Mouse (Mus musculus) MEL (cell line): Measurements from ENCODE around the gene Ighmbp2. TPM values are rescaled to one million over a fixed set of nuclear protein-coding genes. Genes with fewer than 3 reads are reported as not detected.

ENCODE experiments used
- DNase-seq: peaks from one replicate; pipeline ENCODE4 v3.0.0; 2011; ENCODE audit warnings: low read depth, low spot score
- H3K27ac ChIP-seq: 2 replicates; pipeline ENCODE4 v1.5.1; 2012; ENCODE audit warnings: low read depth, mild to moderate bottlenecking, control low read depth, low read length, moderate library complexity; ENCODE audit not compliant: control insufficient read depth
- H3K27me3 ChIP-seq, 2 experiments: fragments of 150-350 bp in 1 of 2; sonication (generic) in 1 of 2; 2 replicates each; pipeline ENCODE4 v1.6.1; 2012; ENCODE audit warnings: low read length in 2 of 2, mild to moderate bottlenecking in 2 of 2, improper control_type of control experiment in 1 of 2, moderate library complexity in 1 of 2; ENCODE audit not compliant: insufficient read depth in 2 of 2, control insufficient read depth in 1 of 2
- H3K36me3 ChIP-seq, 2 experiments: 2 replicates each; pipeline ENCODE4 v1.6.1; 2012 to 2014; ENCODE audit warnings: low read length in 2 of 2, improper control_type of control experiment in 1 of 2, inconsistent platforms in 1 of 2, mild to moderate bottlenecking in 1 of 2; ENCODE audit not compliant: insufficient read depth in 2 of 2, control insufficient read depth in 1 of 2
- H3K4me1 ChIP-seq, 2 experiments: fragments of 150-350 bp in 1 of 2; sonication (generic) in 1 of 2; 2 replicates each; pipeline ENCODE4 v1.6.1; 2012; ENCODE audit warnings: low read length in 2 of 2, improper control_type of control experiment in 1 of 2, mild to moderate bottlenecking in 1 of 2; ENCODE audit not compliant: insufficient read depth in 2 of 2, control insufficient read depth in 1 of 2
- H3K4me3 ChIP-seq, 2 experiments: fragments of 150-350 bp in 1 of 2; sonication (generic) in 1 of 2; 2 replicates each; pipeline ENCODE4 v1.5.1; 2012; ENCODE audit warnings: low read depth in 2 of 2, low read length in 2 of 2, mild to moderate bottlenecking in 2 of 2, moderate library complexity in 2 of 2, control low read depth in 1 of 2, improper control_type of control experiment in 1 of 2; ENCODE audit not compliant: control insufficient read depth in 1 of 2, insufficient read depth in 1 of 2
- H3K79me2 ChIP-seq: 2 replicates; pipeline ENCODE4 v1.6.1; 2012; ENCODE audit warnings: mild to moderate bottlenecking, low read length, moderate library complexity; ENCODE audit not compliant: control insufficient read depth, poor library complexity, insufficient read depth
- H3K9ac ChIP-seq: 2 replicates; pipeline ENCODE4 v1.6.1; 2012; ENCODE audit warnings: low read depth, mild to moderate bottlenecking, control low read depth, low read length, moderate library complexity; ENCODE audit not compliant: control insufficient read depth, poor library complexity, severe bottlenecking
- H3K9me3 ChIP-seq: fragments of 150-350 bp; sonication (generic); replicated peaks from 2 replicates; pipeline ENCODE4 v1.6.1; 2012; ENCODE audit warnings: mild to moderate bottlenecking, low read length, improper control_type of control experiment, moderate library complexity; ENCODE audit not compliant: insufficient read depth
- CHD1 ChIP-seq: IDR thresholded peaks from 2 replicates; pipeline ENCODE4 v1.6.1; 2012; ENCODE audit warnings: low read depth, mild to moderate bottlenecking, inconsistent platforms, low read length, improper control_type of control experiment
- CHD2 ChIP-seq: IDR thresholded peaks from 2 replicates; pipeline ENCODE4 v1.6.1; 2011; ENCODE audit warnings: low read length, improper control_type of control experiment
- CTCF ChIP-seq, 3 experiments: IDR thresholded peaks in 2 of 3; conservative IDR thresholded peaks in 1 of 3; 2 replicates each; pipeline ENCODE4 v1.5.1; 2011 to 2012; ENCODE audit warnings: low read length in 3 of 3, low read depth in 2 of 3, mild to moderate bottlenecking in 2 of 3, improper control_type of control experiment in 1 of 3, inconsistent platforms in 1 of 3, mixed read lengths in 1 of 3, moderate library complexity in 1 of 3; ENCODE audit not compliant: control insufficient read depth in 1 of 3, insufficient read depth in 1 of 3, poor library complexity in 1 of 3, severe bottlenecking in 1 of 3
- E2F4 ChIP-seq: IDR thresholded peaks from 2 replicates; pipeline ENCODE4 v1.6.1; 2011; ENCODE audit warnings: low read depth, low read length, improper control_type of control experiment, borderline replicate concordance
- ELF1 ChIP-seq: IDR thresholded peaks from 2 replicates; pipeline ENCODE4 v1.6.1; 2014; ENCODE audit warnings: low read depth, mild to moderate bottlenecking, inconsistent platforms, low read length, improper control_type of control experiment, moderate library complexity
- EP300 ChIP-seq, 2 experiments: IDR thresholded peaks; 2 replicates each; pipeline ENCODE4 v1.6.1; 2011; ENCODE audit warnings: improper control_type of control experiment in 2 of 2, low read length in 2 of 2, low read depth in 1 of 2, mild to moderate bottlenecking in 1 of 2
- ETS1 ChIP-seq: IDR thresholded peaks from 2 replicates; pipeline ENCODE4 v1.6.1; 2012; ENCODE audit warnings: low read depth, mild to moderate bottlenecking, inconsistent platforms, low read length, improper control_type of control experiment, moderate library complexity
- HCFC1 ChIP-seq: IDR thresholded peaks from 2 replicates; pipeline ENCODE4 v1.6.1; 2012; ENCODE audit warnings: low read depth, mild to moderate bottlenecking, inconsistent platforms, low read length, improper control_type of control experiment, moderate library complexity
- JUND ChIP-seq: IDR thresholded peaks from 2 replicates; pipeline ENCODE4 v1.6.1; 2011; ENCODE audit warnings: low read depth, mild to moderate bottlenecking, improper control_type of control experiment, low read length
- KAT2A ChIP-seq: conservative IDR thresholded peaks from 2 replicates; pipeline ENCODE4 v1.6.1; 2012; ENCODE audit warnings: low read depth, low read length, improper control_type of control experiment, inconsistent platforms
- MAFK ChIP-seq: IDR thresholded peaks from 2 replicates; pipeline ENCODE4 v1.6.1; 2011; ENCODE audit warnings: low read depth, mild to moderate bottlenecking, low read length, improper control_type of control experiment, borderline replicate concordance
- MAX ChIP-seq: IDR thresholded peaks from 2 replicates; pipeline ENCODE4 v1.6.1; 2011; ENCODE audit warnings: low read length, improper control_type of control experiment
- MAZ ChIP-seq: IDR thresholded peaks from 2 replicates; pipeline ENCODE4 v1.6.1; 2012; ENCODE audit warnings: low read depth, mild to moderate bottlenecking, inconsistent platforms, low read length, improper control_type of control experiment
- MEF2A ChIP-seq: IDR thresholded peaks from 2 replicates; pipeline ENCODE4 v1.6.1; 2014; ENCODE audit warnings: low read depth, mild to moderate bottlenecking, inconsistent platforms, low read length, improper control_type of control experiment; ENCODE audit not compliant: poor library complexity, insufficient replicate concordance, severe bottlenecking; ENCODE audit errors: extremely low read depth
- MXI1 ChIP-seq: IDR thresholded peaks from 2 replicates; pipeline ENCODE4 v1.6.1; 2011; ENCODE audit warnings: mild to moderate bottlenecking, low read depth, low read length, improper control_type of control experiment
- MYB ChIP-seq: IDR thresholded peaks from 2 replicates; pipeline ENCODE4 v1.6.1; 2011; ENCODE audit warnings: mild to moderate bottlenecking, low read depth, low read length, improper control_type of control experiment
- MYC ChIP-seq: IDR thresholded peaks from 2 replicates; pipeline ENCODE4 v1.6.1; 2011; ENCODE audit warnings: low read depth, mild to moderate bottlenecking, low read length, improper control_type of control experiment, moderate library complexity
- NELFE ChIP-seq: IDR thresholded peaks from 2 replicates; pipeline ENCODE4 v1.6.1; 2011; ENCODE audit warnings: low read depth, low read length, improper control_type of control experiment
- NRF1 ChIP-seq: IDR thresholded peaks from 2 replicates; pipeline ENCODE4 v1.6.1; 2014; ENCODE audit warnings: low read depth, mild to moderate bottlenecking, inconsistent platforms, low read length, improper control_type of control experiment, moderate library complexity; ENCODE audit not compliant: poor library complexity, insufficient read depth, severe bottlenecking
- POLR2A ChIP-seq, 2 experiments: IDR thresholded peaks; 2 replicates each; pipeline ENCODE4 v1.6.1; 2011 to 2012; ENCODE audit warnings: low read length in 2 of 2, mild to moderate bottlenecking in 2 of 2, control low read depth in 1 of 2, improper control_type of control experiment in 1 of 2, low read depth in 1 of 2, moderate library complexity in 1 of 2; ENCODE audit not compliant: control insufficient read depth in 1 of 2, insufficient read depth in 1 of 2, poor library complexity in 1 of 2
- POLR2AphosphoS5 ChIP-seq: IDR thresholded peaks from 2 replicates; pipeline ENCODE4 v1.6.1; 2012; ENCODE audit warnings: low read depth, borderline replicate concordance, mild to moderate bottlenecking, inconsistent platforms, low read length, moderate library complexity, mixed read lengths
- RAD21 ChIP-seq: IDR thresholded peaks from 2 replicates; pipeline ENCODE4 v1.6.1; 2011; ENCODE audit warnings: mild to moderate bottlenecking, low read depth, low read length, improper control_type of control experiment
- RCOR1 ChIP-seq: IDR thresholded peaks from 2 replicates; pipeline ENCODE4 v1.6.1; 2012; ENCODE audit warnings: low read depth, mild to moderate bottlenecking, inconsistent platforms, low read length, improper control_type of control experiment
- SIN3A ChIP-seq: IDR thresholded peaks from 2 replicates; pipeline ENCODE4 v1.6.1; 2012; ENCODE audit warnings: low read length, improper control_type of control experiment, inconsistent platforms
- TAL1 ChIP-seq: IDR thresholded peaks from 2 replicates; pipeline ENCODE4 v1.6.1; 2012; ENCODE audit warnings: mild to moderate bottlenecking, inconsistent platforms, low read length, moderate library complexity, mixed read lengths
- TCF12 ChIP-seq: IDR thresholded peaks from 2 replicates; pipeline ENCODE4 v1.6.1; 2014; ENCODE audit warnings: low read depth, mild to moderate bottlenecking, inconsistent platforms, low read length, improper control_type of control experiment, moderate library complexity
- UBTF ChIP-seq: IDR thresholded peaks from 2 replicates; pipeline ENCODE4 v1.6.1; 2012; ENCODE audit warnings: low read depth, mild to moderate bottlenecking, inconsistent platforms, low read length, improper control_type of control experiment, moderate library complexity, borderline replicate concordance; ENCODE audit not compliant: insufficient read depth
- ZC3H11A ChIP-seq: IDR thresholded peaks from 2 replicates; pipeline ENCODE4 v1.6.1; 2012; ENCODE audit warnings: low read depth, mild to moderate bottlenecking, inconsistent platforms, low read length, improper control_type of control experiment
- ZMIZ1 ChIP-seq: IDR thresholded peaks from 2 replicates; pipeline ENCODE4 v1.6.1; 2012; ENCODE audit warnings: low read depth, mild to moderate bottlenecking, inconsistent platforms, low read length, improper control_type of control experiment, moderate library complexity
- ZNF384 ChIP-seq: IDR thresholded peaks from 2 replicates; pipeline ENCODE4 v1.6.1; 2012; ENCODE audit warnings: low read depth, mild to moderate bottlenecking, inconsistent platforms, low read length, improper control_type of control experiment
- polyA plus RNA-seq, 2 experiments: library from polyadenylated mRNA; stranded (reverse) in 1 of 2; unstranded in 1 of 2; fragments of >175 nt in 1 of 2; fragments of >200 nt in 1 of 2; gene quantifications; 2 replicates each; pipeline versions ENCODE4 v1.2.1 to v1.2.4; 2012; ENCODE audit warnings: low replicate concordance in 2 of 2, low read depth in 1 of 2; ENCODE audit not compliant: insufficient read length in 2 of 2, insufficient read depth in 1 of 2, missing spikeins in 1 of 2
- total RNA-seq: library from RNA; depleted of rRNA; stranded (reverse); fragments of 300-350 nt; gene quantifications from 2 replicates; pipeline ENCODE4 v1.2.3, GENCODE M21; 2012

Gene Ighmbp2
- total and polyA plus RNA-seq, 3 experiments, result 11.7 to 12.9 TPM; not detected in 1

DNA sequence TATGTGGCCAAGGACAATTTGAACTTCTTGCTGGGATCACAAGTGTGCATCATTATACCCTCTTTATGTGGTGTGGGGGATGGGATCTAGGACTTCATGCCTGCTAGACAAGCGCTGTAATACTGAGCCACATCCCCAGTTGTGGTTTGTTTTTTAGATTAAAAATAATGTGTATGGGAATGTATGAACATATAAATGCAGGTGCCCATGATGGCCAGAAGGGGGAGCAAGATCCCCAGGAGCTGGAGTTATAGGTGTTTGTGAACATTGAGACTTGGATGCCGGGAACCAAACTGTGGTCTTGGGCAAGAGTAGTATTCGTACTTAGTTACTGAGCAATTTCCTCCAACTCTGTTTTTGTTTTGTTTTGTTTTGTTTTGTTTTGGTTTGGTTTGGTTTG, 38.0 kb upstream of the Ighmbp2 start (continued):
- TF ChIP-seq KAT2A (no peak), MYC (peak; percentile 60; the same call in 1 of the 2 replicates)

DNA sequence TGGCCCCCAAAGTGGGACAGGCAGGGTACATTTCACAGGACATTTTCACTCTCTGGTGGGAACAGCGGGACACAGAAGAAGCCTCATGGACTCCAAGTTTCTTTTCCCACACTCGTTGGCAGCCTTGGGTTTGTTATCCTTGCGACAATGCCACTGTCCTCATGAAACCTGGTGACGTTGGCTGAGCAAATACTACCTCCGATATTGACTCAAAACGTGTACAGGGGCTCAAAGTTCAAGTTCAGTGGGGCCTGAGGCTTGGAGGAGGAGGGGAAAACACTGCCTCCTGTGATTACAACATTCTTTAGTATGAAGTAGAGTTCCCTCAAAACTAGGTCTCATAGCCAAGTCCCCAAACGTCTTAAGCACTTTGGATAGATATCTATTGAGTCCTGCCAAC, 37.3 kb upstream of the Ighmbp2 start:
- peaks cover 13 to 19% of the 10 kb centered on the region in 2 experiments for H3K4me1 ChIP-seq
- TF ChIP-seq EP300 (IDR thresholded peaks at IDR 0.05; ENCODE audit: low read depth in 1 of 2, low read length in 2 of 2), result no peak
- no peak for TF ChIP-seq TAL1
- TF ChIP-seq ZNF384, result no peak
- TF ChIP-seq ZC3H11A, result no peak
- TF ChIP-seq POLR2AphosphoS5, result no peak
- TF ChIP-seq MEF2A, result no peak
- no peak for TF ChIP-seq MAZ
- no peak for TF ChIP-seq HCFC1
- no peak for TF ChIP-seq CHD2
- no peak for TF ChIP-seq TCF12
- no peak for TF ChIP-seq E2F4
- TF ChIP-seq JUND, result no peak
- TF ChIP-seq CHD1, result no peak
- no peak for TF ChIP-seq UBTF
- no peak for TF ChIP-seq MYC
- no peak for TF ChIP-seq RCOR1
- no peak for TF ChIP-seq POLR2A (IDR thresholded peaks at IDR 0.05; ENCODE audit: control insufficient read depth in 1 of 2, insufficient read depth in 1 of 2, low read depth in 1 of 2, low read length in 2 of 2, poor library complexity in 1 of 2)
- no peak for TF ChIP-seq MAX
- no peak for TF ChIP-seq KAT2A
- no peaks in the 10 kb centered on the region for H3K9me3 ChIP-seq

DNA sequence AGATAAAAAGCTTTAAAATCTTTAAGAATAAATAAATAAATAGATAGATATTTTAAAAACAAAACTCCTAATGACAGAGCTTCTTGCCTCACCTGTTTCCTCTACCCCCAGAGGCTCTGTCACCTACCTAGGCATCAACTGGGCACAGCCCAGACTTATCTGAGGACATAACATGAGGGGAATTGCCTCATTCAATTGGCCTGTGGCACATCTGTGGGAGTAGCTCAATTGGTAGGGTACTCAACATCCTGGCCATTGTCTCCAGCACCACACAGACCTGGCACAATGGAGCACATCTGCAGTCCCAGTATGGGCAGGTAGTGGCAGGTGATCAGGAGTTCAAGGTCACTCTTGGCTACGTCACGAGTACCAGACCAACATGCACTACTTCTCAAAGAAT, 36.5 kb upstream of the Ighmbp2 start:
- Histone ChIP-seq H3K79me2 (no peaks in the 10 kb centered on the region; the same call in 1 of the 2 replicates), H3K27ac (no peak overlapping the region), H3K4me1 (peaks cover 13 to 19% of the 10 kb centered on the region in 2 experiments), H3K27me3 (no peaks in the 10 kb centered on the region), H3K4me3 (no peak overlapping the region), H3K36me3 (peaks cover 0 to 5% of the 10 kb centered on the region in 2 experiments; a peak in 2 of 4 replicates), H3K9me3 (no peaks in the 10 kb centered on the region), H3K9ac (no peak overlapping the region)
- TF ChIP-seq MYB (no peak), ELF1 (no peak), UBTF (no peak), ZNF384 (no peak), MAFK (no peak), CTCF (IDR thresholded peaks at IDR 0.05 in 2 of 3, conservative IDR thresholded peaks at IDR 0.05 in 1 of 3; ENCODE audit: control insufficient read depth in 1 of 3, insufficient read depth in 1 of 3, low read depth in 2 of 3, low read length in 3 of 3, poor library complexity in 1 of 3, severe bottlenecking in 1 of 3) (no peak), CHD2 (no peak), RAD21 (no peak), MAZ (no peak), ETS1 (no peak), MXI1 (no peak), NELFE (no peak), POLR2A (IDR thresholded peaks at IDR 0.05; ENCODE audit: control insufficient read depth in 1 of 2, insufficient read depth in 1 of 2, low read depth in 1 of 2, low read length in 2 of 2, poor library complexity in 1 of 2) (no peak), SIN3A (no peak), NRF1 (no peak), ZMIZ1 (no peak)
- no peak for DNase-seq

More for the DNA sequence above, 37.3 kb upstream of the Ighmbp2 start:
- Histone ChIP-seq H3K79me2 (no peaks in the 10 kb centered on the region; the same call in 1 of the 2 replicates), H3K27ac (no peak overlapping the region), H3K27me3 (no peaks in the 10 kb centered on the region), H3K9ac (no peak overlapping the region), H3K4me3 (no peak overlapping the region), H3K36me3 (peaks cover 0 to 5% of the 10 kb centered on the region in 2 experiments; a peak in 2 of 4 replicates)
- no peak for DNase-seq
